Mouse (Mus musculus): ENCODE measurements around the gene Atg9a. TPM values are rescaled to one million over a fixed set of nuclear protein-coding genes. Genes with fewer than 3 reads are reported as not detected.
A peak's percentile ranks its signal among the peaks of the same experiment; 100 is the strongest.

Atg9a gene
- total RNA-seq, 2 experiments from 2014 or later, result 61.1 to 68.8 TPM

GRCm38 (mm10) chr1:75180105-75180590 lies 11.8 kb downstream of the Atg9a start, which contains the start of gene Abcb6:
Gene Abcb6 (minus strand): TSS chr1:75180392.
- DNase-seq, result peak; percentile 82 to 87
- intact Hi-C loops (cut with DNase I), result loop anchor here (5.0 kb wide), 1 partner anchor 72 kb away; no protein-coding TSS in a partner anchor

GRCm38 (mm10) chr1:75179334-75180104 lies 12.5 kb downstream of the Atg9a start:
- intact Hi-C loops (cut with DNase I), result loop anchor here (5.0 kb wide), 1 partner anchor 73 kb away; no protein-coding TSS in a partner anchor
- peak; percentile 47 to 49 for DNase-seq

GRCm38 (mm10) chr1:75168472-75169464 lies 23.2 kb downstream of the Atg9a start, which contains the start of gene Zfand2b:
Gene Zfand2b (plus strand): TSS chr1:75168646.
- DNase-seq, result peak; percentile 96 to 98
- intact Hi-C loops (cut with DNase I), result no loop called here

GRCm38 (mm10) chr1:75168093-75168471 lies 23.9 kb downstream of the Atg9a start:
- intact Hi-C loops (cut with DNase I), result no loop called here

GRCm38 (mm10) chr1:75160256-75160617 lies 31.8 kb downstream of the Atg9a start:
- intact Hi-C loops (cut with DNase I), result no loop called here

More at GRCm38 (mm10) chr1:75168093-75168471, 23.9 kb downstream of the Atg9a start:
- no peak for DNase-seq

GRCm38 (mm10) chr1:75159540-75160255 lies 32.3 kb downstream of the Atg9a start:
- intact Hi-C loops (cut with DNase I), result no loop called here
- DNase-seq, result no peak

More at GRCm38 (mm10) chr1:75160256-75160617, 31.8 kb downstream of the Atg9a start:
- no peak for DNase-seq

- intact Hi-C loops (cut with DNase I), result no loop called here
- no peak for DNase-seq
These were observed 33.0 kb downstream of the Atg9a start for GRCm38 (mm10) chr1:75158990-75159389.

GRCm38 (mm10) chr1:75155837-75156236 lies 36.2 kb downstream of the Atg9a start:
- intact Hi-C loops (cut with DNase I), result no loop called here

GRCm38 (mm10) chr1:75148727-75149126 lies 43.3 kb downstream of the Atg9a start:
- intact Hi-C loops (cut with DNase I), result no loop called here
- no peak for DNase-seq

More at GRCm38 (mm10) chr1:75155837-75156236, 36.2 kb downstream of the Atg9a start:
- no peak for DNase-seq

- intact Hi-C loops (cut with DNase I), result no loop called here
- DNase-seq, result no peak
These were observed 44.4 kb downstream of the Atg9a start for GRCm38 (mm10) chr1:75147411-75148135.

GRCm38 (mm10) chr1:75145589-75145988 lies 46.4 kb downstream of the Atg9a start:
- no peak for DNase-seq
- intact Hi-C loops (cut with DNase I), result no loop called here

GRCm38 (mm10) chr1:75142301-75143261 lies 49.4 kb downstream of the Atg9a start, which contains the start of the genes Cnppd1 and Retreg2:
Gene Cnppd1 (minus strand): TSS chr1:75142711.
Gene Retreg2 (plus strand): TSS chr1:75142778.
- intact Hi-C loops (cut with DNase I), result loop anchor here (2.0 kb wide), 2 partner anchors 24 to 66 kb away; no protein-coding TSS in a partner anchor
- DNase-seq, result peak; percentile 97 to 98

- intact Hi-C loops (cut with DNase I), result loop anchor here (2.0 kb wide), 2 partner anchors 25 to 67 kb away; no protein-coding TSS in a partner anchor
- DNase-seq, result peak; percentile 77 to 82
These were observed 50.4 kb downstream of the Atg9a start for GRCm38 (mm10) chr1:75141486-75142190.

- intact Hi-C loops (cut with DNase I), result no loop called here
- DNase-seq, result no peak
These were observed 51.3 kb downstream of the Atg9a start for GRCm38 (mm10) chr1:75140601-75141190.

GRCm38 (mm10) chr1:75138448-75138847 lies 53.5 kb downstream of the Atg9a start:
- intact Hi-C loops (cut with DNase I), result no loop called here
- no peak for DNase-seq

- intact Hi-C loops (cut with DNase I), result no loop called here
- no peak for DNase-seq
These were observed 55.3 kb downstream of the Atg9a start for GRCm38 (mm10) chr1:75136730-75137129.

GRCm38 (mm10) chr1:75136293-75136692 lies 55.7 kb downstream of the Atg9a start:
- intact Hi-C loops (cut with DNase I), result no loop called here
- no peak for DNase-seq
